Mouse (Mus musculus) liver, embryonic 15.5 days (tissue): Measurements from ENCODE around the gene Gm20388. TPM values are rescaled to one million over a fixed set of nuclear protein-coding genes. Genes with fewer than 3 reads are reported as not detected.
A peak's percentile ranks its signal among the peaks of the same experiment; 100 is the strongest.

ENCODE experiments used
- ATAC-seq: fragments of 200-750 bp; cut with Nextera tagmentation; 2 replicates; pipeline ENCODE4 v1.8.0; 2017; ENCODE audit warnings: moderate number of reproducible peaks, mild to moderate bottlenecking, moderate library complexity; ENCODE audit not compliant: insufficient read depth
- H3K27ac ChIP-seq: fragments of 300-500 bp; sonication (generic); replicated peaks from 2 replicates; pipeline ENCODE4 v1.5.1; 2015; ENCODE audit warnings: mild to moderate bottlenecking, inconsistent platforms
- H3K27me3 ChIP-seq: fragments of 300-500 bp; sonication (generic); 2 replicates; pipeline ENCODE4 v1.6.1; 2015; ENCODE audit warnings: mild to moderate bottlenecking, inconsistent platforms
- H3K36me3 ChIP-seq: fragments of 300-500 bp; sonication (generic); replicated peaks from 2 replicates; pipeline ENCODE4 v1.6.1; 2015; ENCODE audit warnings: moderate library complexity, mild to moderate bottlenecking, inconsistent platforms
- H3K4me1 ChIP-seq: fragments of 300-500 bp; sonication (generic); replicated peaks from 2 replicates; pipeline ENCODE4 v1.6.1; 2015; ENCODE audit warnings: inconsistent platforms
- H3K4me2 ChIP-seq: fragments of 300-500 bp; sonication (generic); 2 replicates; pipeline ENCODE4 v1.6.1; 2015; ENCODE audit warnings: moderate library complexity, mild to moderate bottlenecking, inconsistent platforms
- H3K4me3 ChIP-seq: fragments of 300-500 bp; sonication (generic); replicated peaks from 2 replicates; pipeline ENCODE4 v1.5.1; 2015; ENCODE audit warnings: mild to moderate bottlenecking, inconsistent platforms
- H3K9ac ChIP-seq: fragments of 300-500 bp; sonication (generic); 2 replicates; pipeline ENCODE4 v1.6.1; 2015; ENCODE audit warnings: moderate library complexity, mild to moderate bottlenecking, inconsistent platforms
- H3K9me3 ChIP-seq: fragments of 300-500 bp; sonication (generic); replicated peaks from 2 replicates; pipeline ENCODE4 v1.6.1; 2016; ENCODE audit warnings: inconsistent platforms
- WGBS: fragments of 180-500 bp; shearing (Covaris S2); methylation state at CpG from one replicate; pipeline ENCODE4 v1.1.7; 2015; ENCODE audit warnings: mixed read lengths; ENCODE audit not compliant: insufficient replicate concordance; 5-methylcytosine and 5-hydroxymethylcytosine counted together
- polyA plus RNA-seq: library from polyadenylated mRNA; unstranded; fragments of >200 nt; fragmentation: Nextera tagmentation; extraction: Ambion mirVana; gene quantifications from 2 replicates; pipeline ENCODE4 v1.2.1, GENCODE M21; 2015

Gene Gm20388
- polyA plus RNA-seq, 1 experiment from 2014 or later: not detected

- ATAC-seq: no peak
- H3K27me3 ChIP-seq: peaks cover 76% of the 10 kb centered on the region
- 82% methylated on average over 3 of the region's 3 CpGs for WGBS
Observed at GRCm38 (mm10) chr8:122704612-122705011, 2794.0 kb downstream of the Gm20388 start.

GRCm38 (mm10) chr8:122705901-122706561 lies 2795.4 kb downstream of the Gm20388 start:
- no peak for ATAC-seq
- Histone ChIP-seq H3K27me3 (peaks cover 83% of the 10 kb centered on the region), H3K4me2 (no peak overlapping the region), H3K36me3 (no peaks in the 10 kb centered on the region), H3K4me1 (peaks cover 55% of the 10 kb centered on the region), H3K27ac (no peak overlapping the region), H3K9ac (no peak overlapping the region), H3K9me3 (no peaks in the 10 kb centered on the region), H3K4me3 (no peak overlapping the region)
- 71% methylated on average over 12 of the region's 12 CpGs for WGBS

More at GRCm38 (mm10) chr8:122704612-122705011, 2794.0 kb downstream of the Gm20388 start:
- Histone ChIP-seq H3K4me2 (no peak overlapping the region), H3K27ac (no peak overlapping the region), H3K9ac (no peak overlapping the region), H3K4me1 (peaks cover 60% of the 10 kb centered on the region), H3K36me3 (no peaks in the 10 kb centered on the region), H3K4me3 (no peak overlapping the region), H3K9me3 (no peaks in the 10 kb centered on the region)

GRCm38 (mm10) chr8:122707184-122707583 lies 2796.5 kb downstream of the Gm20388 start:
- no peak for ATAC-seq

GRCm38 (mm10) chr8:122709340-122710111 lies 2798.9 kb downstream of the Gm20388 start:
- no peak overlapping the region for H3K4me2 ChIP-seq
- H3K36me3 ChIP-seq: no peaks in the 10 kb centered on the region
- WGBS: 47% methylated on average over 26 of the region's 26 CpGs
- peaks cover 49% of the 10 kb centered on the region for H3K4me1 ChIP-seq
- ATAC-seq: no peak
- H3K9ac ChIP-seq: no peak overlapping the region
- H3K27me3 ChIP-seq: peaks cover 90% of the 10 kb centered on the region
- no peak overlapping the region for H3K27ac ChIP-seq
- no peak overlapping the region for H3K4me3 ChIP-seq
- H3K9me3 ChIP-seq: no peaks in the 10 kb centered on the region

More at GRCm38 (mm10) chr8:122707184-122707583, 2796.5 kb downstream of the Gm20388 start:
- no peaks in the 10 kb centered on the region for H3K9me3 ChIP-seq
- no peak overlapping the region for H3K9ac ChIP-seq
- 45% methylated on average over 4 of the region's 4 CpGs for WGBS
- H3K36me3 ChIP-seq: no peaks in the 10 kb centered on the region
- H3K27me3 ChIP-seq: peaks cover 83% of the 10 kb centered on the region
- no peak overlapping the region for H3K27ac ChIP-seq
- no peak overlapping the region for H3K4me2 ChIP-seq
- peaks cover 55% of the 10 kb centered on the region for H3K4me1 ChIP-seq
- no peak overlapping the region for H3K4me3 ChIP-seq

- Histone ChIP-seq H3K36me3 (no peaks in the 10 kb centered on the region), H3K4me1 (peaks cover 39% of the 10 kb centered on the region), H3K4me3 (no peak overlapping the region), H3K27ac (peak overlapping the region; percentile 39), H3K9ac (0 out of 2 replicates have a peak overlapping the region, but pooled peaks have one; percentile 25), H3K9me3 (no peaks in the 10 kb centered on the region), H3K27me3 (peaks cover 98% of the 10 kb centered on the region), H3K4me2 (peak overlapping the region; percentile 49)
- ATAC-seq: peak; percentile 64
- 19% methylated on average over 3 of the region's 3 CpGs for WGBS
Observed at GRCm38 (mm10) chr8:122711480-122711879, 2800.8 kb downstream of the Gm20388 start.

GRCm38 (mm10) chr8:122711891-122712365 lies 2801.3 kb downstream of the Gm20388 start:
- Histone ChIP-seq H3K27ac (peak overlapping the region; percentile 39), H3K4me1 (peaks cover 39% of the 10 kb centered on the region), H3K9ac (peak overlapping the region; percentile 25; the same call in 1 of the 2 replicates), H3K4me2 (peak overlapping the region; percentile 49), H3K9me3 (no peaks in the 10 kb centered on the region), H3K27me3 (peaks cover 98% of the 10 kb centered on the region), H3K4me3 (no peak overlapping the region; the same call in 1 of the 2 replicates), H3K36me3 (no peaks in the 10 kb centered on the region)
- peak; percentile 84 for ATAC-seq
- WGBS: 10% methylated on average over 11 of the region's 11 CpGs

GRCm38 (mm10) chr8:122712411-122713156 lies 2801.9 kb downstream of the Gm20388 start:
- ATAC-seq: no peak
- Histone ChIP-seq H3K27ac (peak overlapping the region; percentile 39; the same call in 1 of the 2 replicates), H3K4me2 (peak overlapping the region; percentile 49), H3K4me1 (peaks cover 44% of the 10 kb centered on the region), H3K9ac (peak overlapping the region; percentile 25; the same call in 1 of the 2 replicates), H3K36me3 (no peaks in the 10 kb centered on the region), H3K27me3 (peaks cover 98% of the 10 kb centered on the region), H3K9me3 (no peaks in the 10 kb centered on the region), H3K4me3 (no peak overlapping the region; the same call in 1 of the 2 replicates)
- WGBS: 37% methylated on average over 12 of the region's 12 CpGs

- Histone ChIP-seq H3K9me3 (no peaks in the 10 kb centered on the region), H3K4me3 (no peak overlapping the region), H3K36me3 (no peaks in the 10 kb centered on the region), H3K27ac (no peak overlapping the region), H3K4me2 (no peak overlapping the region), H3K9ac (no peak overlapping the region), H3K4me1 (peaks cover 50% of the 10 kb centered on the region), H3K27me3 (peaks cover 98% of the 10 kb centered on the region)
- WGBS: 65% methylated on average over 5 of the region's 5 CpGs
- no peak for ATAC-seq
Observed at GRCm38 (mm10) chr8:122713157-122713518, 2802.5 kb downstream of the Gm20388 start.

- no peak overlapping the region for H3K4me2 ChIP-seq
- H3K36me3 ChIP-seq: no peaks in the 10 kb centered on the region
- peaks cover 64% of the 10 kb centered on the region for H3K4me1 ChIP-seq
- H3K9ac ChIP-seq: no peak overlapping the region
- no peaks in the 10 kb centered on the region for H3K9me3 ChIP-seq
- ATAC-seq: no peak
- H3K27ac ChIP-seq: no peak overlapping the region
- H3K4me3 ChIP-seq: no peak overlapping the region
- peaks cover 85% of the 10 kb centered on the region for H3K27me3 ChIP-seq
- WGBS: 83% methylated on average over 8 of the region's 8 CpGs
Observed at GRCm38 (mm10) chr8:122716566-122716965, 2805.9 kb downstream of the Gm20388 start.

- peaks cover 86% of the 10 kb centered on the region for H3K27me3 ChIP-seq
- WGBS: 59% methylated on average over 10 of the region's 10 CpGs
Observed at GRCm38 (mm10) chr8:122717869-122718509, 2807.3 kb downstream of the Gm20388 start.

More at GRCm38 (mm10) chr8:122717869-122718509, 2807.3 kb downstream of the Gm20388 start:
- Histone ChIP-seq H3K36me3 (no peaks in the 10 kb centered on the region), H3K27ac (peak overlapping the region; percentile 99), H3K9me3 (no peaks in the 10 kb centered on the region), H3K9ac (0 out of 2 replicates have a peak overlapping the region, but pooled peaks have one; percentile 51), H3K4me2 (peak overlapping the region; percentile 87; the same call in 1 of the 2 replicates), H3K4me3 (no peak overlapping the region), H3K4me1 (peaks cover 64% of the 10 kb centered on the region)
- no peak for ATAC-seq
